Mouse (Mus musculus): Measurements from ENCODE around the gene Mis18bp1. TPM values are rescaled to one million over a fixed set of nuclear protein-coding genes. Genes with fewer than 3 reads are reported as not detected.
"Not testable (repeated sequence)": the region's sequence is repeated elsewhere in the genome, so short reads cannot be mapped to it uniquely, and the experiment has no call there.

Gene Mis18bp1
- polyA plus RNA-seq, 1 experiment from 2014 or later: 10.5 TPM

GRCm38 (mm10) chr12:65136121-65136520 is 36.3 kb downstream of the Mis18bp1 start:
- ATAC-seq; H3K27ac ChIP-seq (ENCODE audit: low read depth, low read length): not testable (repeated sequence)
- 93% methylated on average over 4 of the region's 4 CpGs for WGBS

DNA sequence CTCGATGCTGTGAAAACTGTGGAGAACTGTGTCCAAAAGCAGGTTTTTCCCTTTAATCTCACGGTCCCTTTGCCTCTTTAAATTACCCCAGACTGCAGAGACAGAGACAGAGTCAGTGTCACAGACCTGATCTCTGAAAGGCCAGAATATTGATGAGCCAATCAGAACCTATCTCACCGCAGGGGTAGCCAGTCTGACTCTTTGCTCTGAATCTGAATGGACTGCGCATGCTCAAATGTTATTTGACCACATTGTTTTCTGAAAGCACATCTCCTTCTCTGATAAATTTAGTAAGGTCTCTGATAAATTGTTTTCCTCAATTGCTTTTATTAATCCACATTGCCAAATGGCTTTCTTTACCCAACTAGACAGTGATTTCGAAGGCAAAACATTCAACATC is 53.0 kb downstream of the Mis18bp1 start:
- Histone ChIP-seq H3K4me3 (ENCODE audit: low read length) (no peak overlapping the region), H3K4me1 (ENCODE audit: control insufficient read depth, insufficient read depth, low read depth, low read length) (no peaks in the 10 kb centered on the region), H3K27me3 (replicated peaks; ENCODE audit: control insufficient read depth, insufficient read depth, low read length) (no peaks in the 10 kb centered on the region), H3K4me2 (ENCODE audit: low read length) (no peak overlapping the region), H3K9me3 (ENCODE audit: control insufficient read depth, low read length) (no peaks in the 10 kb centered on the region), H3K36me3 (ENCODE audit: control insufficient read depth, insufficient read depth, low read length) (peaks cover 27% of the 10 kb centered on the region), H3K27ac (ENCODE audit: low read depth, low read length) (no peak overlapping the region), H3K9ac (ENCODE audit: low read depth, low read length) (no peak overlapping the region)
- ATAC-seq: no peak
- WGBS: 92% methylated on average over 5 of the region's 5 CpGs

More at GRCm38 (mm10) chr12:65136121-65136520, 36.3 kb downstream of the Mis18bp1 start:
- H3K9ac ChIP-seq (ENCODE audit: low read depth, low read length); H3K9me3 ChIP-seq (ENCODE audit: control insufficient read depth, low read length); H3K4me1 ChIP-seq (ENCODE audit: control insufficient read depth, insufficient read depth, low read depth, low read length); H3K4me3 ChIP-seq (ENCODE audit: low read length); H3K27me3 ChIP-seq (replicated peaks; ENCODE audit: control insufficient read depth, insufficient read depth, low read length); H3K36me3 ChIP-seq (ENCODE audit: control insufficient read depth, insufficient read depth, low read length); H3K4me2 ChIP-seq (ENCODE audit: low read length): not testable (repeated sequence)

DNA sequence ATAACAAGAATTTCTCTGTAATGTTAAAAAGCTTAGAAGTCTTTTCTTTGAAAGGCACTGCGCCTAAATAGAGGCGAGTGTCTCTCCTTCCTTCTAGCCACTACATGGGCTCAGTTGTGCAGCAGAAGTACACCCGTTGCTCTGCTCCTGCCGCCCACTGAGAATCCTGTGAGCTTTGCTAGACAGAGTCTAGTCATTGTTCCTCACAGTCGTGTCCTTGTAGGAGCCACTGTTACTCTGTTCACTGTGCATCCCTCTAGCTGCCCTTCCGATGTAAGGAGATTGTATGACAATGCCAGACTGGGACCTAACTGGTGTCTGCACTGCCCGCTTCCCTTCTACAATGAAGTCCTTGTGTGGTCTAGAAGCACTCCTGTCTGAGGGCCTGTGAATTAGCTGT is 53.4 kb downstream of the Mis18bp1 start:
- Histone ChIP-seq H3K9me3 (ENCODE audit: control insufficient read depth, low read length) (no peaks in the 10 kb centered on the region), H3K27me3 (replicated peaks; ENCODE audit: control insufficient read depth, insufficient read depth, low read length) (no peaks in the 10 kb centered on the region), H3K36me3 (ENCODE audit: control insufficient read depth, insufficient read depth, low read length) (peaks cover 27% of the 10 kb centered on the region), H3K4me1 (ENCODE audit: control insufficient read depth, insufficient read depth, low read depth, low read length) (no peaks in the 10 kb centered on the region), H3K27ac (ENCODE audit: low read depth, low read length) (no peak overlapping the region), H3K9ac (ENCODE audit: low read depth, low read length) (no peak overlapping the region), H3K4me3 (ENCODE audit: low read length) (no peak overlapping the region), H3K4me2 (ENCODE audit: low read length) (no peak overlapping the region)
- no peak for ATAC-seq
- 83% methylated on average over 7 of the region's 7 CpGs for WGBS

DNA sequence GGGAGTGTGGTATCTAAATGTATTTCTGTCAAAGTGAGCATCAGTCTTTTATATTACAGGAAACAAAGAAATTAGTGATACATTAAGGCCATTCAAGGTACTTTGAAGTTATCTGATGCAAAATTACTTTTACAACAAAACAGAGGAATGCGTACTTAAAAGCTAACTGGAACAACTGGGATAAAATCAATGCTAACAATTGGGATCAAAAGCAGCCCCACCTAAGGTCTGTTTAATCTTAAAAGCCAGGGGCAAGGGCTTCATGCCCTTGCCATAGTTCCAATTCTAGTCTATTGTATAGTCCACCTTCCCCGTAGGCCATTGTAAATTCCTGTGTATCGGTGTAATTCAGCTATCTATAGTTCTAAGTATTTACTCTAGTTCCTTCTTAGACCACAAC is 57.4 kb downstream of the Mis18bp1 start:
- WGBS: 97% methylated on average over 3 of the region's 3 CpGs
- not testable (repeated sequence) for H3K9ac ChIP-seq (ENCODE audit: low read depth, low read length); H3K4me3 ChIP-seq (ENCODE audit: low read length); H3K27ac ChIP-seq (ENCODE audit: low read depth, low read length); H3K4me1 ChIP-seq (ENCODE audit: control insufficient read depth, insufficient read depth, low read depth, low read length); H3K27me3 ChIP-seq (replicated peaks; ENCODE audit: control insufficient read depth, insufficient read depth, low read length); H3K4me2 ChIP-seq (ENCODE audit: low read length); H3K9me3 ChIP-seq (ENCODE audit: control insufficient read depth, low read length); ATAC-seq
- peaks cover 12% of the 10 kb centered on the region; the same call in 1 of the 2 replicates for H3K36me3 ChIP-seq (ENCODE audit: control insufficient read depth, insufficient read depth, low read length)

DNA sequence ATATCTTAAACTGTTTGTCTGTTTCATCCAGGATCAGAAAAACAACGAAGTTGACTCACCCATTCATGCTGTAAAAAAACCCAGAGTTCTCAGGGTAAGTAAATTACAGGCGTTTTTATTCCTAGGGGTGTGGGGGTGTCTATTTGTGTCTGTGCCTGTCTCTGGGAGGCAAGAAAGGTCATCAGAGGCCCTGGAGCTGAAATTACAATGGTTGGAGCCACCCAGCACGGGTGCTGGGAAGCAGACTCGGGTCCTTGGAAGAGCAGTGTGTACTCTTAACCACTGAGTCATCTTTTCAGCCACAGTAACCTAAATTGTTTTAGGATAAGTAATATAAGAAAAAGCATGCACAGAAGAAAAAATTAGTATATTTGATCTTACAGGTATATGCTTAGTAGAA is 58.5 kb downstream of the Mis18bp1 start:
- Histone ChIP-seq H3K9me3 (ENCODE audit: control insufficient read depth, low read length) (no peaks in the 10 kb centered on the region), H3K9ac (ENCODE audit: low read depth, low read length) (no peak overlapping the region), H3K4me1 (ENCODE audit: control insufficient read depth, insufficient read depth, low read depth, low read length) (no peaks in the 10 kb centered on the region), H3K4me3 (ENCODE audit: low read length) (no peak overlapping the region), H3K27me3 (replicated peaks; ENCODE audit: control insufficient read depth, insufficient read depth, low read length) (no peaks in the 10 kb centered on the region), H3K36me3 (ENCODE audit: control insufficient read depth, insufficient read depth, low read length) (peaks cover 7% of the 10 kb centered on the region; the same call in 1 of the 2 replicates), H3K27ac (ENCODE audit: low read depth, low read length) (no peak overlapping the region), H3K4me2 (ENCODE audit: low read length) (no peak overlapping the region)
- WGBS: 94% methylated on average over 4 of the region's 4 CpGs
- ATAC-seq: no peak

DNA sequence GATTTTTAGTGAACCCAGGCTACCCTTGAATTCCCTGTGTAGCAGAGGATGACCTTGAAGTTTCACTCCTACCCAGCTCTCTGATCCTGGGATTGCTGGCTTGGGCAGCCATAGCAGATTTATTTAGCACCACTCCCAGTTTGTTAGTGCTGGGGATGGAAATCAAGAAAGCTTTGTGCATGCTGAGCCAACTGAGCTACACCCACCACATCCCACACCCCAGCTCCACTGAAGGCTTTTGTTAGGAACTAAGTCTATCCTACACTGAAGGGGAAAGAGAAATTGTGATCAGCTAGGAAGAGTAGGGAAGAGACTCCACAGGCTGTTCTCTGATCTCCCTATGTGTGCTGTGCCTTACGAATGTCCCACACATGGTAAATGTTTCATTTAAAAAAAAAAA is 59.6 kb downstream of the Mis18bp1 start:
- Histone ChIP-seq H3K9me3 (ENCODE audit: control insufficient read depth, low read length) (no peaks in the 10 kb centered on the region), H3K4me3 (ENCODE audit: low read length) (no peak overlapping the region), H3K9ac (ENCODE audit: low read depth, low read length) (no peak overlapping the region), H3K27ac (ENCODE audit: low read depth, low read length) (no peak overlapping the region), H3K36me3 (ENCODE audit: control insufficient read depth, insufficient read depth, low read length) (peaks cover 6% of the 10 kb centered on the region; the same call in 1 of the 2 replicates), H3K4me2 (ENCODE audit: low read length) (no peak overlapping the region), H3K4me1 (ENCODE audit: control insufficient read depth, insufficient read depth, low read depth, low read length) (no peaks in the 10 kb centered on the region), H3K27me3 (replicated peaks; ENCODE audit: control insufficient read depth, insufficient read depth, low read length) (no peaks in the 10 kb centered on the region)
- no peak for ATAC-seq
- WGBS: 95% methylated on average over 1 of the region's 1 CpGs

- 93% methylated on average over 3 of the region's 3 CpGs for WGBS
These were observed 60.9 kb downstream of the Mis18bp1 start for GRCm38 (mm10) chr12:65111503-65111902.

GRCm38 (mm10) chr12:65108746-65109145 is 63.7 kb downstream of the Mis18bp1 start:
- H3K27me3 ChIP-seq (replicated peaks; ENCODE audit: control insufficient read depth, insufficient read depth, low read length): no peaks in the 10 kb centered on the region
- 94% methylated on average over 1 of the region's 1 CpGs for WGBS
- H3K27ac ChIP-seq (ENCODE audit: low read depth, low read length): no peak overlapping the region

More at GRCm38 (mm10) chr12:65111503-65111902, 60.9 kb downstream of the Mis18bp1 start:
- H3K27ac ChIP-seq (ENCODE audit: low read depth, low read length): no peak overlapping the region
- H3K36me3 ChIP-seq (ENCODE audit: control insufficient read depth, insufficient read depth, low read length): 0 out of 2 replicates have a peak, but pooled peaks cover 2% of the 10 kb centered on the region
- H3K9ac ChIP-seq (ENCODE audit: low read depth, low read length): no peak overlapping the region
- H3K4me1 ChIP-seq (ENCODE audit: control insufficient read depth, insufficient read depth, low read depth, low read length): no peaks in the 10 kb centered on the region
- no peaks in the 10 kb centered on the region for H3K27me3 ChIP-seq (replicated peaks; ENCODE audit: control insufficient read depth, insufficient read depth, low read length)
- H3K9me3 ChIP-seq (ENCODE audit: control insufficient read depth, low read length): no peaks in the 10 kb centered on the region
- no peak overlapping the region for H3K4me2 ChIP-seq (ENCODE audit: low read length)
- H3K4me3 ChIP-seq (ENCODE audit: low read length): no peak overlapping the region
- ATAC-seq: no peak

More at GRCm38 (mm10) chr12:65108746-65109145, 63.7 kb downstream of the Mis18bp1 start:
- Histone ChIP-seq H3K36me3 (ENCODE audit: control insufficient read depth, insufficient read depth, low read length) (peaks cover 14% of the 10 kb centered on the region), H3K9me3 (ENCODE audit: control insufficient read depth, low read length) (no peaks in the 10 kb centered on the region), H3K4me2 (ENCODE audit: low read length) (no peak overlapping the region), H3K9ac (ENCODE audit: low read depth, low read length) (no peak overlapping the region), H3K4me1 (ENCODE audit: control insufficient read depth, insufficient read depth, low read depth, low read length) (no peaks in the 10 kb centered on the region), H3K4me3 (ENCODE audit: low read length) (no peak overlapping the region)
- no peak for ATAC-seq

Measured in hindbrain, embryonic 16.5 days (tissue).